ENCODE assay signal across 7 mouse cellular contexts in genomic region chrX:53369534-53370365, GRCm38 (mm10). TPM values are rescaled to one million over a fixed set of nuclear protein-coding genes. Genes with fewer than 3 reads are reported as not detected.
DNase-seq lines count a peak whose midpoint lies in the region; ATAC-seq lines count a peak whose summit lies in the region.

No protein-coding gene starts in this region.

- H3K27me3 ChIP-seq in forebrain, embryonic 12.5 days: no peaks in the 10 kb centered on the region
- H3K27me3 ChIP-seq in limb, embryonic 11.5 days (ENCODE audit: control insufficient read depth, insufficient read depth, low read length): no peaks in the 10 kb centered on the region
- no peaks in the 10 kb centered on the region for H3K27me3 ChIP-seq in midbrain, embryonic 10.5 days (ENCODE audit: low read depth, poor library complexity, severe bottlenecking)

- 26% methylated on average over 25 of the region's 25 CpGs for WGBS in forebrain, embryonic 12.5 days
- WGBS in limb, embryonic 11.5 days: 16% methylated on average over 25 of the region's 25 CpGs
- 15% methylated on average over 25 of the region's 25 CpGs for WGBS in midbrain, embryonic 10.5 days

- no peaks in the 10 kb centered on the region for H3K36me3 ChIP-seq in forebrain, embryonic 12.5 days (replicated peaks)
- no peaks in the 10 kb centered on the region for H3K36me3 ChIP-seq in limb, embryonic 11.5 days (ENCODE audit: control insufficient read depth, insufficient read depth, low read length)
- H3K36me3 ChIP-seq in midbrain, embryonic 10.5 days: no peaks in the 10 kb centered on the region

- DNase-seq in NIH3T3 (ENCODE audit: low read depth): peak; percentile 50
- DNase-seq in c-Kit-positive CD71-positive TER-119-negative erythroid progenitor cells, embryonic 14.5 days (ENCODE audit: low read depth): peak; percentile 55
- peak; percentile 31 for DNase-seq in heart, postnatal 4 days
- DNase-seq in limb, embryonic 11.5 days (ENCODE audit: low spot score): peak; percentile 26
- DNase-seq in midbrain, embryonic 10.5 days (ENCODE audit: low spot score): no peak
- peak; percentile 19 to 28 for DNase-seq in spleen, postnatal 14 days (ENCODE audit: low spot score in 2 of 2)

- peak; percentile 64 for ATAC-seq in forebrain, embryonic 12.5 days (ENCODE audit: low FRiP score)
- ATAC-seq in limb, embryonic 11.5 days (ENCODE audit: insufficient number of reproducible peaks, low FRiP score, low TSS enrichment, low read depth): peak; percentile 87

- peak overlapping the region; percentile 85 for H3K27ac ChIP-seq in forebrain, embryonic 12.5 days
- H3K27ac ChIP-seq in limb, embryonic 11.5 days (replicated peaks; ENCODE audit: low read depth, low read length): peak overlapping the region; percentile 38; the same call in 1 of the 2 replicates
- peak overlapping the region; percentile 90 for H3K27ac ChIP-seq in midbrain, embryonic 10.5 days (replicated peaks)

- H3K4me1 ChIP-seq in forebrain, embryonic 12.5 days: no peaks in the 10 kb centered on the region
- H3K4me1 ChIP-seq in limb, embryonic 11.5 days (ENCODE audit: control insufficient read depth, insufficient read depth, low read length): no peaks in the 10 kb centered on the region
- H3K4me1 ChIP-seq in midbrain, embryonic 10.5 days: peaks cover 7% of the 10 kb centered on the region; the same call in 1 of the 2 replicates

- peak overlapping the region; percentile 58 for H3K4me2 ChIP-seq in forebrain, embryonic 12.5 days
- H3K4me2 ChIP-seq in limb, embryonic 11.5 days (ENCODE audit: low read depth, severe bottlenecking): peak overlapping the region; percentile 59

- peak overlapping the region; percentile 69 for H3K9ac ChIP-seq in forebrain, embryonic 12.5 days
- peak overlapping the region; percentile 67 for H3K9ac ChIP-seq in limb, embryonic 11.5 days (ENCODE audit: low read length)

- peak overlapping the region; percentile 57 for H3K4me3 ChIP-seq in forebrain, embryonic 12.5 days (replicated peaks)
- peak overlapping the region; percentile 53 for H3K4me3 ChIP-seq in limb, embryonic 11.5 days (ENCODE audit: low read depth, low read length)
- H3K4me3 ChIP-seq in midbrain, embryonic 10.5 days: peak overlapping the region; percentile 67

- no peaks in the 10 kb centered on the region for H3K9me3 ChIP-seq in forebrain, embryonic 12.5 days
- no peaks in the 10 kb centered on the region for H3K9me3 ChIP-seq in limb, embryonic 11.5 days (ENCODE audit: control insufficient read depth, low read length)
- no peaks in the 10 kb centered on the region for H3K9me3 ChIP-seq in midbrain, embryonic 10.5 days (replicated peaks)

RNA-seq across cellular contexts. Expression of gene Mospd1, which starts 0.6 kb away (rescaled TPM):
- 52.9 and 54.4 TPM in 2 replicates for polyA plus RNA-seq in forebrain, embryonic 12.5 days (2016; fragmentation: Nextera tagmentation; extraction: Ambion mirVana)
- 10 to 100 TPM; 34.9 to 38.8 TPM for total RNA-seq in heart, postnatal 4 days (2021)
- 41.8 and 44.1 TPM in 2 replicates for polyA plus RNA-seq in limb, embryonic 11.5 days (2014; fragmentation: Nextera tagmentation; extraction: Ambion mirVana)
- polyA plus RNA-seq in midbrain, embryonic 10.5 days (2016; fragmentation: Nextera tagmentation; extraction: Ambion mirVana): 49.2 and 52.9 TPM in 2 replicates

Comparison
In these comparisons a context has a peak if more than half of its experiments do, and no peak if none do; other contexts are left out.
1. H3K27ac ChIP-seq: peak in every context shown above with its lines; median percentile 90 in midbrain, embryonic 10.5 days; 85 in forebrain, embryonic 12.5 days; 38 in limb, embryonic 11.5 days.